Mouse (Mus musculus): ENCODE data around the gene Rpf1. TPM values are rescaled to one million over a fixed set of nuclear protein-coding genes. Genes with fewer than 3 reads are reported as not detected.

The Rpf1 gene
- polyA plus RNA-seq, 1 experiment from 2014 or later: 35.0 TPM

- Histone ChIP-seq H3K4me2 (ENCODE audit: low read length) (no peak overlapping the region), H3K9ac (ENCODE audit: low read length) (no peak overlapping the region), H3K36me3 (ENCODE audit: control insufficient read depth, insufficient read depth, low read length) (no peaks in the 10 kb centered on the region), H3K4me1 (ENCODE audit: control insufficient read depth in 2 of 2, insufficient read depth in 2 of 2, low read length in 2 of 2) (no peaks in the 10 kb centered on the region), H3K9me3 (ENCODE audit: control insufficient read depth, low read length) (no peaks in the 10 kb centered on the region), H3K4me3 (ENCODE audit: control insufficient read depth in 1 of 2, insufficient read depth in 1 of 2, low read depth in 1 of 2, low read length in 2 of 2) (no peak overlapping the region), H3K27me3 (ENCODE audit: control insufficient read depth, insufficient read depth, low read length) (no peaks in the 10 kb centered on the region), H3K27ac (replicated peaks in 1 of 2; ENCODE audit: control insufficient read depth in 1 of 2, insufficient read depth in 1 of 2, low read depth in 2 of 2, low read length in 2 of 2) (no peak overlapping the region)
- WGBS: 63% methylated on average over 6 of the region's 6 CpGs
- no peak for ATAC-seq (ENCODE audit: insufficient number of reproducible peaks, insufficient read depth, low FRiP score, low read depth)
These were observed 13.8 kb upstream of the Rpf1 start for GRCm38 (mm10) chr3:146534986-146535385.

- Histone ChIP-seq H3K4me3 (ENCODE audit: control insufficient read depth in 1 of 2, insufficient read depth in 1 of 2, low read depth in 1 of 2, low read length in 2 of 2) (no peak overlapping the region), H3K27ac (replicated peaks in 1 of 2; ENCODE audit: control insufficient read depth in 1 of 2, insufficient read depth in 1 of 2, low read depth in 2 of 2, low read length in 2 of 2) (no peak overlapping the region), H3K4me2 (ENCODE audit: low read length) (no peak overlapping the region), H3K36me3 (ENCODE audit: control insufficient read depth, insufficient read depth, low read length) (no peaks in the 10 kb centered on the region), H3K27me3 (ENCODE audit: control insufficient read depth, insufficient read depth, low read length) (no peaks in the 10 kb centered on the region), H3K9me3 (ENCODE audit: control insufficient read depth, low read length) (no peaks in the 10 kb centered on the region), H3K4me1 (ENCODE audit: control insufficient read depth in 2 of 2, insufficient read depth in 2 of 2, low read length in 2 of 2) (no peaks in the 10 kb centered on the region), H3K9ac (ENCODE audit: low read length) (no peak overlapping the region)
- no peak for ATAC-seq (ENCODE audit: insufficient number of reproducible peaks, insufficient read depth, low FRiP score, low read depth)
- WGBS: 30% methylated on average over 2 of the region's 2 CpGs
These were observed 7.1 kb upstream of the Rpf1 start for GRCm38 (mm10) chr3:146528335-146528734.

GRCm38 (mm10) chr3:146521652-146522020 is 407 bp upstream of the Rpf1 start:
- Histone ChIP-seq H3K27me3 (ENCODE audit: control insufficient read depth, insufficient read depth, low read length) (no peaks in the 10 kb centered on the region), H3K4me1 (ENCODE audit: control insufficient read depth in 2 of 2, insufficient read depth in 2 of 2, low read length in 2 of 2) (peaks cover 0 to 10% of the 10 kb centered on the region in 2 experiments; a peak in 1 of 4 replicates), H3K4me2 (ENCODE audit: low read length) (peak overlapping the region; percentile 72), H3K27ac (replicated peaks in 1 of 2; ENCODE audit: control insufficient read depth in 1 of 2, insufficient read depth in 1 of 2, low read depth in 2 of 2, low read length in 2 of 2) (peak overlapping the region; percentile 93 to 99), H3K4me3 (ENCODE audit: control insufficient read depth in 1 of 2, insufficient read depth in 1 of 2, low read depth in 1 of 2, low read length in 2 of 2) (peak overlapping the region; percentile 88 to 91), H3K36me3 (ENCODE audit: control insufficient read depth, insufficient read depth, low read length) (peaks cover 20% of the 10 kb centered on the region), H3K9ac (ENCODE audit: low read length) (peak overlapping the region; percentile 85), H3K9me3 (ENCODE audit: control insufficient read depth, low read length) (no peaks in the 10 kb centered on the region)
- 6% methylated on average over 8 of the region's 8 CpGs for WGBS
- ATAC-seq (ENCODE audit: insufficient number of reproducible peaks, insufficient read depth, low FRiP score, low read depth): no peak

GRCm38 (mm10) chr3:146520226-146520797 is 917 bp downstream of the Rpf1 start:
- no peaks in the 10 kb centered on the region for H3K27me3 ChIP-seq (ENCODE audit: control insufficient read depth, insufficient read depth, low read length)
- peaks cover 0 to 10% of the 10 kb centered on the region in 2 experiments; a peak in 1 of 4 replicates for H3K4me1 ChIP-seq (ENCODE audit: control insufficient read depth in 2 of 2, insufficient read depth in 2 of 2, low read length in 2 of 2)
- peak overlapping the region; percentile 72 for H3K4me2 ChIP-seq (ENCODE audit: low read length)
- no peak for ATAC-seq (ENCODE audit: insufficient number of reproducible peaks, insufficient read depth, low FRiP score, low read depth)
- no peaks in the 10 kb centered on the region for H3K9me3 ChIP-seq (ENCODE audit: control insufficient read depth, low read length)
- peaks cover 30% of the 10 kb centered on the region for H3K36me3 ChIP-seq (ENCODE audit: control insufficient read depth, insufficient read depth, low read length)
- H3K9ac ChIP-seq (ENCODE audit: low read length): peak overlapping the region; percentile 85
- H3K27ac ChIP-seq (replicated peaks in 1 of 2; ENCODE audit: control insufficient read depth in 1 of 2, insufficient read depth in 1 of 2, low read depth in 2 of 2, low read length in 2 of 2): peak overlapping the region; percentile 40 to 99; a peak in 3 of 4 replicates
- WGBS: 38% methylated on average over 5 of the region's 5 CpGs
- peak overlapping the region; percentile 62 to 91 for H3K4me3 ChIP-seq (ENCODE audit: control insufficient read depth in 1 of 2, insufficient read depth in 1 of 2, low read depth in 1 of 2, low read length in 2 of 2)

GRCm38 (mm10) chr3:146506711-146507110 is 14.5 kb downstream of the Rpf1 start:
- 92% methylated on average over 7 of the region's 7 CpGs for WGBS
- Histone ChIP-seq H3K36me3 (ENCODE audit: control insufficient read depth, insufficient read depth, low read length) (peaks cover 89% of the 10 kb centered on the region), H3K27me3 (ENCODE audit: control insufficient read depth, insufficient read depth, low read length) (no peaks in the 10 kb centered on the region), H3K4me1 (ENCODE audit: control insufficient read depth in 2 of 2, insufficient read depth in 2 of 2, low read length in 2 of 2) (peaks cover 0 to 22% of the 10 kb centered on the region in 2 experiments; a peak in 2 of 4 replicates), H3K4me3 (ENCODE audit: control insufficient read depth in 1 of 2, insufficient read depth in 1 of 2, low read depth in 1 of 2, low read length in 2 of 2) (no peak overlapping the region), H3K9ac (ENCODE audit: low read length) (no peak overlapping the region), H3K9me3 (ENCODE audit: control insufficient read depth, low read length) (no peaks in the 10 kb centered on the region), H3K4me2 (ENCODE audit: low read length) (no peak overlapping the region), H3K27ac (replicated peaks in 1 of 2; ENCODE audit: control insufficient read depth in 1 of 2, insufficient read depth in 1 of 2, low read depth in 2 of 2, low read length in 2 of 2) (no peak overlapping the region)
- no peak for ATAC-seq (ENCODE audit: insufficient number of reproducible peaks, insufficient read depth, low FRiP score, low read depth)

- Histone ChIP-seq H3K4me1 (ENCODE audit: control insufficient read depth in 2 of 2, insufficient read depth in 2 of 2, low read length in 2 of 2) (peaks cover 6 to 36% of the 10 kb centered on the region in 2 experiments), H3K9ac (ENCODE audit: low read length) (peak overlapping the region; percentile 90), H3K36me3 (ENCODE audit: control insufficient read depth, insufficient read depth, low read length) (peaks cover 42% of the 10 kb centered on the region), H3K27ac (replicated peaks in 1 of 2; ENCODE audit: control insufficient read depth in 1 of 2, insufficient read depth in 1 of 2, low read depth in 2 of 2, low read length in 2 of 2) (peak overlapping the region; percentile 22 to 34; a peak in 2 of 4 replicates), H3K4me2 (ENCODE audit: low read length) (peak overlapping the region; percentile 94), H3K9me3 (ENCODE audit: control insufficient read depth, low read length) (no peaks in the 10 kb centered on the region), H3K27me3 (ENCODE audit: control insufficient read depth, insufficient read depth, low read length) (no peaks in the 10 kb centered on the region), H3K4me3 (ENCODE audit: control insufficient read depth in 1 of 2, insufficient read depth in 1 of 2, low read depth in 1 of 2, low read length in 2 of 2) (peak overlapping the region; percentile 26 to 75)
- ATAC-seq (ENCODE audit: insufficient number of reproducible peaks, insufficient read depth, low FRiP score, low read depth): no peak
- WGBS: 44% methylated on average over 5 of the region's 5 CpGs
These were observed 19.6 kb downstream of the Rpf1 start for GRCm38 (mm10) chr3:146501601-146502123.

GRCm38 (mm10) chr3:146500810-146501201 is 20.4 kb downstream of the Rpf1 start:
- H3K9me3 ChIP-seq (ENCODE audit: control insufficient read depth, low read length): no peaks in the 10 kb centered on the region
- H3K36me3 ChIP-seq (ENCODE audit: control insufficient read depth, insufficient read depth, low read length): peaks cover 33% of the 10 kb centered on the region
- no peaks in the 10 kb centered on the region for H3K27me3 ChIP-seq (ENCODE audit: control insufficient read depth, insufficient read depth, low read length)
- peak overlapping the region; percentile 75 to 84 for H3K4me3 ChIP-seq (ENCODE audit: control insufficient read depth in 1 of 2, insufficient read depth in 1 of 2, low read depth in 1 of 2, low read length in 2 of 2)
- H3K9ac ChIP-seq (ENCODE audit: low read length): peak overlapping the region; percentile 90
- peak overlapping the region; percentile 94 for H3K4me2 ChIP-seq (ENCODE audit: low read length)
- 3% methylated on average over 5 of the region's 5 CpGs for WGBS
- no peak for ATAC-seq (ENCODE audit: insufficient number of reproducible peaks, insufficient read depth, low FRiP score, low read depth)
- H3K4me1 ChIP-seq (ENCODE audit: control insufficient read depth in 2 of 2, insufficient read depth in 2 of 2, low read length in 2 of 2): peaks cover 6 to 36% of the 10 kb centered on the region in 2 experiments
- peak overlapping the region; percentile 96 to 99 for H3K27ac ChIP-seq (replicated peaks in 1 of 2; ENCODE audit: control insufficient read depth in 1 of 2, insufficient read depth in 1 of 2, low read depth in 2 of 2, low read length in 2 of 2)

Measured in heart, embryonic 14.5 days (tissue).